26 mouse cellular contexts compared by ENCODE assay signal in genomic region chr8:64799306-64799705, GRCm38 (mm10). TPM values are rescaled to one million over a fixed set of nuclear protein-coding genes. Genes with fewer than 3 reads are reported as not detected.
DNase-seq lines count a peak whose midpoint lies in the region; ATAC-seq and TF ChIP-seq lines count a peak whose summit lies in the region.
"Had no signal": no experiment of that assay in that cellular context is flagged by ENCODE, and none has a peak within 500 bp of the region (broad histone marks: within the 10 kb centered on the region; RNA-seq: fewer than 3 reads in every experiment).

No protein-coding gene starts in this region.

- H3K9me3 ChIP-seq in ES-E14 (ENCODE audit: control insufficient read depth, insufficient read depth, low read depth, low read length) = no peaks in the 10 kb centered on the region
- H3K9me3 ChIP-seq in hindbrain, embryonic 13.5 days = no peaks in the 10 kb centered on the region
- H3K9me3 ChIP-seq: embryonic facial prominence, embryonic 10.5 days; embryonic facial prominence, embryonic 13.5 days; forebrain, embryonic 12.5 days; forebrain, embryonic 15.5 days; heart, embryonic 12.5 days; heart, embryonic 15.5 days; hindbrain, embryonic 15.5 days had no signal

- no peaks in the 10 kb centered on the region for H3K36me3 ChIP-seq in liver, adult 2 months (ENCODE audit: control insufficient read depth, insufficient read depth, low read length)
- H3K36me3 ChIP-seq in ES-E14 (ENCODE audit: control insufficient read depth, insufficient read depth, low read length, poor library complexity, severe bottlenecking) = no peaks in the 10 kb centered on the region
- no peaks in the 10 kb centered on the region for H3K36me3 ChIP-seq in hindbrain, embryonic 13.5 days
- H3K36me3 ChIP-seq: embryonic facial prominence, embryonic 10.5 days; embryonic facial prominence, embryonic 13.5 days; forebrain, embryonic 12.5 days; forebrain, embryonic 15.5 days; heart, embryonic 12.5 days; heart, embryonic 15.5 days; hindbrain, embryonic 15.5 days had no signal

- DNase-seq in heart, adult 11 months = peak; percentile 30
- no peak for DNase-seq in heart, postnatal 14 days
- DNase-seq in liver, adult 2 months (ENCODE audit: extremely low read depth, low read depth, low spot score) = peak; percentile 79
- DNase-seq in liver (no peak), ES-E14 (ENCODE audit: low read depth, low spot score) (peak; percentile 17)
- DNase-seq in T-cell, adult 2 months (ENCODE audit: low spot score) = no peak
- DNase-seq: adrenal gland, adult 8-10 months; adrenal gland, postnatal 25 days; cerebellum, adult 11-12 months; cerebellum, adult 8-10 months; cerebellum, postnatal 10 days; cerebellum, postnatal 36 days; embryo, embryonic 11 days; gastrocnemius, postnatal 25 days; heart, postnatal 10 days; heart, postnatal 4 days had no signal

- no peak for TF ChIP-seq CTCF in liver, adult 2 months (IDR thresholded peaks at IDR 0.05; ENCODE audit: low read depth, low read length)

- H3K4me1 ChIP-seq in liver, adult 2 months (ENCODE audit: control insufficient read depth, insufficient read depth, low read length) = peaks cover 9% of the 10 kb centered on the region
- H3K4me1 ChIP-seq in ES-E14 (ENCODE audit: control insufficient read depth in 2 of 2, insufficient read depth in 2 of 2, low read length in 2 of 2, poor library complexity in 1 of 2) = peaks cover 7 to 12% of the 10 kb centered on the region in 2 experiments
- peaks cover 2% of the 10 kb centered on the region; the same call in 1 of the 2 replicates for H3K4me1 ChIP-seq in hindbrain, embryonic 13.5 days (replicated peaks)
- H3K4me1 ChIP-seq: embryonic facial prominence, embryonic 10.5 days; embryonic facial prominence, embryonic 13.5 days; forebrain, embryonic 12.5 days; forebrain, embryonic 15.5 days; heart, embryonic 15.5 days had no signal

- no peak overlapping the region for H3K4me2 ChIP-seq in hindbrain, embryonic 13.5 days
- H3K4me2 ChIP-seq: embryonic facial prominence, embryonic 13.5 days; forebrain, embryonic 12.5 days; forebrain, embryonic 15.5 days; heart, embryonic 12.5 days; heart, embryonic 15.5 days; hindbrain, embryonic 15.5 days had no signal

- peak overlapping the region; percentile 42; the same call in 1 of the 2 replicates for H3K4me3 ChIP-seq in liver, adult 2 months (ENCODE audit: insufficient read depth, low read depth, low read length)
- H3K4me3 ChIP-seq in ES-E14 (ENCODE audit: insufficient read depth in 1 of 2, low read depth in 1 of 2, low read length in 2 of 2, poor library complexity in 1 of 2, severe bottlenecking in 1 of 2) = no peak overlapping the region
- H3K4me3 ChIP-seq in hindbrain, embryonic 13.5 days = no peak overlapping the region
- H3K4me3 ChIP-seq: embryonic facial prominence, embryonic 10.5 days; embryonic facial prominence, embryonic 13.5 days; erythroblast, embryonic 14.5 days; forebrain, embryonic 12.5 days; forebrain, embryonic 15.5 days; heart, embryonic 12.5 days; heart, embryonic 15.5 days; hindbrain, embryonic 15.5 days had no signal

- in situ Hi-C loops in ES-E14 (cut with MboI; ENCODE audit: low sequenced_read_pairs in 2 of 2, unreplicated experiment in 2 of 2) = no loop called here

- peak overlapping the region; percentile 91 for H3K27ac ChIP-seq in liver, adult 2 months (replicated peaks; ENCODE audit: insufficient read depth, low read depth, low read length)
- H3K27ac ChIP-seq in ES-E14 (ENCODE audit: insufficient read depth, low read depth, low read length, poor library complexity, severe bottlenecking) = no peak overlapping the region; the same call in 1 of the 2 replicates
- no peak overlapping the region for H3K27ac ChIP-seq in hindbrain, embryonic 13.5 days
- H3K27ac ChIP-seq: embryonic facial prominence, embryonic 10.5 days; embryonic facial prominence, embryonic 13.5 days; forebrain, embryonic 12.5 days; forebrain, embryonic 15.5 days; heart, embryonic 15.5 days; hindbrain, embryonic 15.5 days had no signal

- TF ChIP-seq POLR2A in liver, adult 2 months (IDR thresholded peaks at IDR 0.05; ENCODE audit: extremely low read depth, insufficient read depth, low read length) = no peak

- H3K79me2 ChIP-seq in liver, adult 2 months (ENCODE audit: control insufficient read depth, insufficient read depth, low read length) = peaks cover 29% of the 10 kb centered on the region

- no peak for ATAC-seq in hindbrain, embryonic 13.5 days (ENCODE audit: low FRiP score)
- ATAC-seq: activated CD4-positive, CD25-positive, alpha-beta regulatory T cell, adult 4 months; forebrain, embryonic 15.5 days had no signal

- WGBS in liver, adult 2 months = 26% methylated on average over 8 of the region's 8 CpGs
- 88% methylated on average over 8 of the region's 8 CpGs for WGBS in hindbrain, embryonic 13.5 days

- intact Hi-C loops in heart, postnatal 14 days (cut with DNase I) = no loop called here

- H3K27me3 ChIP-seq in liver, adult 2 months (ENCODE audit: control insufficient read depth, insufficient read depth, low read length) = no peaks in the 10 kb centered on the region
- H3K27me3 ChIP-seq in hindbrain, embryonic 13.5 days = no peaks in the 10 kb centered on the region
- H3K27me3 ChIP-seq: embryonic facial prominence, embryonic 13.5 days; forebrain, embryonic 12.5 days; forebrain, embryonic 15.5 days; heart, embryonic 12.5 days; heart, embryonic 15.5 days; hindbrain, embryonic 15.5 days had no signal

- peak overlapping the region; percentile 65 for H3K9ac ChIP-seq in liver, adult 2 months (ENCODE audit: low read depth, low read length)
- no peak overlapping the region for H3K9ac ChIP-seq in ES-E14 (ENCODE audit: insufficient read depth, low read depth, low read length, poor library complexity, severe bottlenecking)
- no peak overlapping the region for H3K9ac ChIP-seq in hindbrain, embryonic 13.5 days
- H3K9ac ChIP-seq: embryonic facial prominence, embryonic 13.5 days; forebrain, embryonic 12.5 days; forebrain, embryonic 15.5 days; heart, embryonic 12.5 days; heart, embryonic 15.5 days; hindbrain, embryonic 15.5 days had no signal

TF ChIP-seq in ES-E14, 5 proteins besides CTCF, POLR2A, EP300 and RAD21:
- TF ChIP-seq CHD2 (IDR thresholded peaks at IDR 0.05; ENCODE audit: low read depth, low read length) = no peak
- no peak for TF ChIP-seq HCFC1 (IDR thresholded peaks at IDR 0.05; ENCODE audit: borderline replicate concordance, insufficient read depth, low read length)
- TF ChIP-seq ZNF384 (IDR thresholded peaks at IDR 0.05; ENCODE audit: low read depth, low read length) = no peak
- no peak for TF ChIP-seq MAFK (IDR thresholded peaks at IDR 0.05; ENCODE audit: insufficient read depth, low read depth, low read length)
- no peak for TF ChIP-seq ZC3H11A (IDR thresholded peaks at IDR 0.05; ENCODE audit: borderline replicate concordance, low read depth, low read length)

RNA-seq across cellular contexts. Expression of gene Klhl2, which starts 50.5 kb away (rescaled TPM):
- total RNA-seq in heart, postnatal 14 days (2021) = 10 to 100 TPM; 13.5 to 14.0 TPM
- 26.5 and 31.0 TPM in 2 replicates for total RNA-seq in liver, adult 2 months (2014; rRNA removed)
- 10.1 and 11.4 TPM in 2 replicates for polyA plus RNA-seq in liver, adult 2 months (2012; rRNA removed)
- 16.3 and 21.9 TPM in 2 replicates for total RNA-seq in ES-E14 (2012; rRNA removed)
- polyA plus RNA-seq in hindbrain, embryonic 13.5 days (2015; fragmentation: Nextera tagmentation; extraction: Ambion mirVana) = 18.8 and 23.3 TPM in 2 replicates

Comparison
In these comparisons a context has a peak if more than half of its experiments do, and no peak if none do; other contexts are left out.
1. DNase-seq: peak in heart, adult 11 months (single experiment), liver, adult 2 months (single experiment) and ES-E14 (single experiment); none in heart, postnatal 14 days (0 of 2), liver (single experiment) and T-cell, adult 2 months (single experiment).